Mouse (Mus musculus) frontal cortex, postnatal 36 days (tissue): Measurements from ENCODE around the gene Pvalb.
A peak's percentile ranks its signal among the peaks of the same experiment; 100 is the strongest.

Source experiments
- DNase-seq, 2 experiments: peaks; one replicate each; pipeline ENCODE4 v3.0.0; 2022; ENCODE audit warnings: low spot score in 2 of 2

The Pvalb gene

GRCm38 (mm10) chr15:78206312-78206711 is at the start of gene Pvalb:
Gene Pvalb (minus strand): TSS chr15:78206400.
- DNase-seq, result no peak

GRCm38 (mm10) chr15:78254751-78255150 is 48.6 kb upstream of the Pvalb start:
- peak in 1 of 2 experiments; percentile 58 for DNase-seq

GRCm38 (mm10) chr15:78248410-78248809 is 42.2 kb upstream of the Pvalb start:
- DNase-seq, result no peak

- DNase-seq, result no peak
Measured at GRCm38 (mm10) chr15:78247659-78248058, 41.5 kb upstream of the Pvalb start.

GRCm38 (mm10) chr15:78246143-78247116 is 40.2 kb upstream of the Pvalb start:
- no peak for DNase-seq

GRCm38 (mm10) chr15:78244695-78245492 is 38.7 kb upstream of the Pvalb start, which contains the start of gene Ncf4:
Gene Ncf4 (plus strand): TSS chr15:78244801.
- DNase-seq, result no peak

GRCm38 (mm10) chr15:78243774-78244173 is 37.6 kb upstream of the Pvalb start:
- peak in 1 of 2 experiments; percentile 14 for DNase-seq

GRCm38 (mm10) chr15:78243061-78243460 is 36.9 kb upstream of the Pvalb start:
- no peak for DNase-seq

- DNase-seq, result no peak
Measured at GRCm38 (mm10) chr15:78241335-78241734, 35.1 kb upstream of the Pvalb start.

GRCm38 (mm10) chr15:78239956-78240617 is 33.9 kb upstream of the Pvalb start:
- DNase-seq, result no peak

GRCm38 (mm10) chr15:78239453-78239852 is 33.3 kb upstream of the Pvalb start:
- DNase-seq, result peak; percentile 44 to 54

GRCm38 (mm10) chr15:78234823-78235509 is 28.8 kb upstream of the Pvalb start:
- DNase-seq, result no peak

- DNase-seq, result no peak
Measured at GRCm38 (mm10) chr15:78231346-78232331, 25.4 kb upstream of the Pvalb start.

GRCm38 (mm10) chr15:78227816-78228215 is 21.6 kb upstream of the Pvalb start:
- no peak for DNase-seq

- DNase-seq, result no peak
Measured at GRCm38 (mm10) chr15:78215269-78215668, 9.1 kb upstream of the Pvalb start.

- no peak for DNase-seq
Measured at GRCm38 (mm10) chr15:78211367-78211766, 5.2 kb upstream of the Pvalb start.

- DNase-seq, result no peak
Measured at GRCm38 (mm10) chr15:78210203-78210602, 4.0 kb upstream of the Pvalb start.

GRCm38 (mm10) chr15:78205192-78205591 is 1.0 kb downstream of the Pvalb start:
- no peak for DNase-seq

- DNase-seq, result peak; percentile 33 to 45
Measured at GRCm38 (mm10) chr15:78204053-78204847, 1.9 kb downstream of the Pvalb start.
